Mouse (Mus musculus) adrenal gland, adult 8-10 months (tissue): Measurements from ENCODE around the gene Yme1l1. TPM values are rescaled to one million over a fixed set of nuclear protein-coding genes. Genes with fewer than 3 reads are reported as not detected.

Experiments
- DNase-seq: peaks from one replicate; pipeline ENCODE4 v3.0.0; 2022
- total RNA-seq, 4 experiments: library from RNA; stranded (reverse); gene quantifications; 2 replicates each; pipeline ENCODE4 v1.2.4; 2022

Yme1l1 gene
- total RNA-seq, result 100 to 1,000 TPM; 121 to 125 (median 122) TPM

- peak; percentile 98 for DNase-seq
Observed at GRCm38 (mm10) chr2:23155777-23156607, at the start of gene Yme1l1, which contains the start of gene Mastl. Yme1l1 (plus strand) TSS chr2:23156369. Mastl (minus strand) TSS chr2:23156024.

- DNase-seq, result no peak
Observed at GRCm38 (mm10) chr2:23119573-23119972, 36.6 kb upstream of the Yme1l1 start.

GRCm38 (mm10) chr2:23155199-23155621 is 959 bp upstream of the Yme1l1 start:
- no peak for DNase-seq

- DNase-seq, result no peak
Observed at GRCm38 (mm10) chr2:23156608-23157081, 476 bp downstream of the Yme1l1 start.

GRCm38 (mm10) chr2:23172305-23172704 is 16.1 kb downstream of the Yme1l1 start:
- DNase-seq, result no peak

GRCm38 (mm10) chr2:23194366-23194765 is 38.2 kb downstream of the Yme1l1 start:
- no peak for DNase-seq

GRCm38 (mm10) chr2:23201034-23201433 is 44.9 kb downstream of the Yme1l1 start:
- no peak for DNase-seq

GRCm38 (mm10) chr2:23202900-23203670 is 46.9 kb downstream of the Yme1l1 start:
- no peak for DNase-seq

GRCm38 (mm10) chr2:23207070-23207526 is 50.9 kb downstream of the Yme1l1 start, which contains the start of gene 4931423N10Rik:
4931423N10Rik (plus strand) TSS chr2:23207476.
- no peak for DNase-seq

- DNase-seq, result no peak
Observed at GRCm38 (mm10) chr2:23213661-23214060, 57.5 kb downstream of the Yme1l1 start.

- no peak for DNase-seq
Observed at GRCm38 (mm10) chr2:23225199-23225598, 69.0 kb downstream of the Yme1l1 start.

- no peak for DNase-seq
Observed at GRCm38 (mm10) chr2:23228463-23228862, 72.3 kb downstream of the Yme1l1 start.

GRCm38 (mm10) chr2:23234065-23234773 is 78.0 kb downstream of the Yme1l1 start:
- no peak for DNase-seq

Other genes with a start within 250 kb of the Yme1l1 start
- gene Abi1, start 116.1 kb upstream of the Yme1l1 start, total RNA-seq, result 10 to 100 TPM; 59.0 to 81.6 (median 75.0) TPM
- gene Acbd5, start 88.2 kb upstream of the Yme1l1 start, total RNA-seq, result 100 to 1,000 TPM in 2 of 4 experiments, 10 to 100 TPM in 2; 75.9 to 121 (median 96.1) TPM
- gene Mastl, start 345 bp upstream of the Yme1l1 start, total RNA-seq, result 1 to 10 TPM in 2 of 4 experiments, under 1 TPM in 2; 0.93 to 1.4 (median 1.00) TPM
- gene 4931423N10Rik, start 51.1 kb downstream of the Yme1l1 start, total RNA-seq, result under 1 TPM in 2 of 4 experiments, not detected in 2; 0.35 to 0.68 TPM
- gene Nxph2, start 164.9 kb downstream of the Yme1l1 start, total RNA-seq, result not detected